Mouse (Mus musculus) cerebral cortex, adult 2 months (tissue): ENCODE data around the gene Cfb.

Experiments used
- WGBS: fragments of 180-500 bp; shearing (Covaris S2); methylation state at CpG from one replicate; pipeline ENCODE4 v1.1.7; 2018; 5-methylcytosine and 5-hydroxymethylcytosine counted together

Gene Cfb

DNA sequence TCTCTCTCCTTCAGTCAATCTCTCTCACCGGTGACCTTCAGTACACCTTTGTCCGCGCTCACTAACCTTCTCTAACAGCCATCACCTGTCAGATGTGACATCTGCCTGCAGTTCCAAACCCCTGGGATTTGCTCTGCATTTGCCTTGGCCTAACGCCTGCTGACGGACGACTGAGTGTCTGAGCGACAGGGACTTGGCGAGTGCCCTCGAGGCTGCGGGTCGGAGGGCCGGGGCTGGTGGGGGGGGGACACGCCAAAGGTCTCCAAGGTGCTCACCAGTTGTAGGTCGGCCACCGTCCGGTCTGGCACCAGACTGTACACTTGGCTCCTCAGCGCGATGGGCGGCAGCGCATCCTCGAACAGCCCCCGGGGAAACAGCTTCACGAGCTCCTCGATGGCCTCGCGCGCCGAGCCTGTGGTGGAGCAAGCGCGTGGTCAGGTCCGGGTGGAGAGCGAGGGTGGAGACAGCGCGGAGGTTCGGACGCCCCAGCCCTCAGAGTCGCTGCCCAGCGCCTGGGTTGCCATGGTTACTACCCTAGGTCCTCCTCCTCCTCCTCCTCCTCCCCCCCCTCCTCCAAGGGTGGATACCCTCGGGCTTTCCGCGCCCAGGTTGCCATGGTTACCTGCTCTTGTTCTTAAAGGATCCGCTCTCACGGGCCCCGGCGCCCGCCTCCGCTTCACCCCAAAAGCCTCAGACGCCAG is 26.0 kb downstream of the Cfb start:
- 3% methylated on average over 48 of the region's 48 CpGs for WGBS

DNA sequence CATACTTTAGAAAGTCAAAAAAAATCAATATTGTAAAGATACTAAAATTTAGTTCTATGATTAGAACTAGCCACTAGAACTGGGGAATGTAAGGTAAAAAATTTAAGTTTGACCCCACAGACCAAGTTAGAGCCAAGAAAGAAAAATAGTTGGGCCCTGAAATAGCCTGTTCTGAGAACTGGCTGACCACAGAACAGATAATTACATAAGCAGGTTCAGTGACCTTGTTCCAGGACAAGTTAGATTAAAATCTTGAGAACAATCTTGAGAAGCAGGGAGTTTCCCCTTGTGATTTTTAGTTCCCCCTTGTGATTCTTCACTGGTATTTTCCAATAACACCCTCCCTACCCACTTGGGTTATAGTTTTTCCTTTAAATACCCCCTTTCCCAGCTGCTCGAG is 31.5 kb downstream of the Cfb start:
- WGBS = 97% methylated on average over 1 of the region's 1 CpGs

DNA sequence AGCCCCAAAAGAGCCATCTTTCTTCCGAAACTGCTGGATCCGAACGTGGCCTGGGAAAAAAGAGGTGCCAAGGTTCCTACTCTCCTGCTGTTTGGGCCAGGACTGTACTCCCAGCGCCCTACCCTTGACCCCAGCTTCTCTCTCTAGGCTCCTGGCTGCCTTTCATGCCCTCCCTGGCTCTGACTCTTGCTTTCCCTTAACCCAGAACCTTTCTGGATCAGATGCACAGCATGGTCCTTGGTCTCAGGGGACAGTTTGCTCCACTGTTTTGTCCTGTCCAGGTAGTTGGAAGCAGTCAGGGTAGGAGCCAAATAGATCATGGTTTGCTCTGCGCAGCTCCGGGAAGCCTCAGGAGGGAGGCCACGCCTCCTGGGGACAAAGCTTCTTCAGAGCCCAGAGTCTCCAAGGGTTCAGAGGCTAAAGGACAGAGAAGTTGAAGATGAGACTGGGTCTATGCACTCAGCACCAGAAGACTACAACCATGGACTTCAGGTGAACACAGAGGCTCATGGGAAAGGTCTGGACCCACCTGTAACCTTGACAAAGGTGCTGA is 47.4 kb downstream of the Cfb start:
- WGBS = 87% methylated on average over 7 of the region's 7 CpGs

GRCm38 (mm10) chr17:34813747-34814146 is 48.6 kb downstream of the Cfb start:
- 65% methylated on average over 12 of the region's 12 CpGs for WGBS

GRCm38 (mm10) chr17:34811275-34811674 is 51.0 kb downstream of the Cfb start:
- 83% methylated on average over 15 of the region's 15 CpGs for WGBS

DNA sequence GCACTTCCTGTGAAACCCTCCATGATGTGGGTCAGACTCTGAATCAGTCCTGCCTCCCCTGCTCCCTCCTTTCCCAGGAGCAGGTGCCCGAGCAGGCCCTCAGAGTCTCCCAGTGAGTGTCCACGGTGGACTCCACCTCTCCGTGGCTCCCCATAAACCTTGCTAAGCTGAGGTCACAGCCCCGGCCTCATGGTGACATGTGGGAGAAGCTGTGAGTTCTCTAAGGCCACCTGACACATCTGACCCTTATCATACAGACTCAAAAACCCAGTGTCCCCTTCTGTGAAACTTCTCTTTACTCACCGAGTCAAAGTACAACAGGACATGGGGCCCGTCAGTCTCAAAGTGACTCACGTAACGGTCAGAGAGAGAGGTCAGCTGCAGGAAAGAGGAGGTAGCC is 51.5 kb downstream of the Cfb start:
- 90% methylated on average over 8 of the region's 8 CpGs for WGBS

- WGBS = 88% methylated on average over 5 of the region's 5 CpGs
Observed at GRCm38 (mm10) chr17:34810411-34810810, 51.9 kb downstream of the Cfb start.

GRCm38 (mm10) chr17:34808599-34809205 is 53.6 kb downstream of the Cfb start:
- 86% methylated on average over 6 of the region's 6 CpGs for WGBS

DNA sequence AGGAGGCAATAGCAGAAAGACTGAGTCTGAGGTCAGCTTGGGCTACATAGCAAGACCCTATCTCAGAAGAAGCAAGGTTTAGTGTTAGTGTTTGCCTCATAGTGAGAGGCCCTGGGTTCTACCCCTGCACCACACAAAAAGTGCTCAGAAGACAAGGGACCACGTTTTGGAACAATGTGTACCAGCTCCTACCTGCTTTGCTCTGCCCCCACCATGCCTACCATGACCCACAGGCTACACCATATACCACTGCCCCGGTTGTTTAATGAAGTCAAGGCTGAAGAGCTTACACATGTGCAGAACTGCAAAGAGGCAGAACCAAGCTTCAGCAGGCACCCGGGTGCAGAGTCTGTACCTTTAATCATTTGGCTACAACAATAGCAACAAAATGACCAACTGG is 55.1 kb downstream of the Cfb start:
- 76% methylated on average over 3 of the region's 3 CpGs for WGBS
